Mouse (Mus musculus) lung, postnatal 0 days (tissue): Measurements from ENCODE around the gene Wdfy1.

Experiments used
- CTCF ChIP-seq: IDR thresholded peaks from 2 replicates; pipeline ENCODE4 v1.5.1; 2016; ENCODE audit warnings: antibody characterized with exemption, mild to moderate bottlenecking
- EP300 ChIP-seq: IDR thresholded peaks from 2 replicates; pipeline ENCODE4 v1.6.1; 2016; ENCODE audit warnings: antibody characterized with exemption, mild to moderate bottlenecking, control low read depth

- TF ChIP-seq EP300 = no peak
- no peak for TF ChIP-seq CTCF
Measured at GRCm38 (mm10) chr1:79741002-79741401, 34.9 kb downstream of the Wdfy1 start.
